Mouse (Mus musculus): ENCODE measurements around the gene Scyl1. TPM values are rescaled to one million over a fixed set of nuclear protein-coding genes. Genes with fewer than 3 reads are reported as not detected.

The Scyl1 gene
- polyA plus RNA-seq, 1 experiment from 2014 or later = 74.9 TPM

GRCm38 (mm10) chr19:5742241-5742641, 29.0 kb downstream of the Scyl1 start:
- H3K9me3 ChIP-seq = no peaks in the 10 kb centered on the region
- peak; percentile 67 for DNase-seq (ENCODE audit: low spot score)
- H3K27me3 ChIP-seq (replicated peaks; ENCODE audit: low read depth, poor library complexity, severe bottlenecking) = peaks cover 85% of the 10 kb centered on the region
- under 1% methylated on average over 32 of the region's 32 CpGs for WGBS
- H3K4me3 ChIP-seq = peak overlapping the region; percentile 69
- no peaks in the 10 kb centered on the region for H3K36me3 ChIP-seq (replicated peaks)
- H3K4me1 ChIP-seq = peaks cover 60% of the 10 kb centered on the region
- H3K27ac ChIP-seq (replicated peaks) = peak overlapping the region; percentile 85

- peak overlapping the region; percentile 85 for H3K27ac ChIP-seq (replicated peaks)
- peak; percentile 74 for DNase-seq (ENCODE audit: low spot score)
- peaks cover 80% of the 10 kb centered on the region for H3K27me3 ChIP-seq (replicated peaks; ENCODE audit: low read depth, poor library complexity, severe bottlenecking)
- peak overlapping the region; percentile 69 for H3K4me3 ChIP-seq
- H3K9me3 ChIP-seq = no peaks in the 10 kb centered on the region
- WGBS = under 1% methylated on average over 55 of the region's 55 CpGs
- no peaks in the 10 kb centered on the region for H3K36me3 ChIP-seq (replicated peaks)
- H3K4me1 ChIP-seq = peaks cover 55% of the 10 kb centered on the region
Observed at GRCm38 (mm10) chr19:5741641-5742240, 29.5 kb downstream of the Scyl1 start.

- Histone ChIP-seq H3K9me3 (no peaks in the 10 kb centered on the region), H3K36me3 (replicated peaks) (no peaks in the 10 kb centered on the region), H3K27me3 (replicated peaks; ENCODE audit: low read depth, poor library complexity, severe bottlenecking) (peaks cover 70% of the 10 kb centered on the region), H3K4me3 (peak within 1 kb of the TSS; percentile 69), H3K4me1 (peaks cover 44% of the 10 kb centered on the region), H3K27ac (replicated peaks) (peak within 1 kb of the TSS; percentile 85)
- 17% methylated on average over 13 of the region's 14 CpGs for WGBS
- no peak for DNase-seq (ENCODE audit: low spot score)
Observed at GRCm38 (mm10) chr19:5740320-5741317, 30.6 kb downstream of the Scyl1 start, which contains the start of gene Ltbp3. TSS of gene Ltbp3 (plus strand) at chr19:5740904.

GRCm38 (mm10) chr19:5739446-5739845, 31.8 kb downstream of the Scyl1 start:
- no peak overlapping the region for H3K27ac ChIP-seq (replicated peaks)
- H3K9me3 ChIP-seq = no peaks in the 10 kb centered on the region
- no peaks in the 10 kb centered on the region for H3K36me3 ChIP-seq (replicated peaks)
- peaks cover 63% of the 10 kb centered on the region for H3K27me3 ChIP-seq (replicated peaks; ENCODE audit: low read depth, poor library complexity, severe bottlenecking)
- H3K4me3 ChIP-seq = no peak overlapping the region
- H3K4me1 ChIP-seq = peaks cover 39% of the 10 kb centered on the region
- 59% methylated on average over 2 of the region's 2 CpGs for WGBS
- no peak for DNase-seq (ENCODE audit: low spot score)

- no peak overlapping the region for H3K27ac ChIP-seq (replicated peaks)
- WGBS = 81% methylated on average over 9 of the region's 9 CpGs
- H3K4me1 ChIP-seq = peaks cover 24% of the 10 kb centered on the region
- peaks cover 18% of the 10 kb centered on the region for H3K27me3 ChIP-seq (replicated peaks; ENCODE audit: low read depth, poor library complexity, severe bottlenecking)
- H3K36me3 ChIP-seq (replicated peaks) = peaks cover 7% of the 10 kb centered on the region
- H3K9me3 ChIP-seq = no peaks in the 10 kb centered on the region
- DNase-seq (ENCODE audit: low spot score) = no peak
- H3K4me3 ChIP-seq = no peak overlapping the region
Observed at GRCm38 (mm10) chr19:5734325-5734724, 36.9 kb downstream of the Scyl1 start.

GRCm38 (mm10) chr19:5731264-5731978, 39.8 kb downstream of the Scyl1 start:
- peak overlapping the region; percentile 79 for H3K27ac ChIP-seq (replicated peaks)
- H3K4me3 ChIP-seq = peak overlapping the region; percentile 97
- H3K36me3 ChIP-seq (replicated peaks) = peaks cover 16% of the 10 kb centered on the region
- peak; percentile 96 for DNase-seq (ENCODE audit: low spot score)
- under 1% methylated on average over 47 of the region's 47 CpGs for WGBS
- H3K4me1 ChIP-seq = peaks cover 48% of the 10 kb centered on the region
- H3K27me3 ChIP-seq (replicated peaks; ENCODE audit: low read depth, poor library complexity, severe bottlenecking) = peaks cover 17% of the 10 kb centered on the region
- H3K9me3 ChIP-seq = no peaks in the 10 kb centered on the region

GRCm38 (mm10) chr19:5730314-5731186, 40.7 kb downstream of the Scyl1 start:
- H3K27ac ChIP-seq (replicated peaks) = peak overlapping the region; percentile 79
- 75% methylated on average over 29 of the region's 29 CpGs for WGBS
- peak overlapping the region; percentile 97 for H3K4me3 ChIP-seq
- no peaks in the 10 kb centered on the region for H3K9me3 ChIP-seq
- DNase-seq (ENCODE audit: low spot score) = no peak
- H3K27me3 ChIP-seq (replicated peaks; ENCODE audit: low read depth, poor library complexity, severe bottlenecking) = peaks cover 16% of the 10 kb centered on the region
- H3K36me3 ChIP-seq (replicated peaks) = peaks cover 22% of the 10 kb centered on the region
- peaks cover 57% of the 10 kb centered on the region for H3K4me1 ChIP-seq

- peak within 1 kb of the TSS; percentile 99 for H3K27ac ChIP-seq (replicated peaks)
- H3K9me3 ChIP-seq = no peaks in the 10 kb centered on the region
- H3K36me3 ChIP-seq (replicated peaks) = peaks cover 33% of the 10 kb centered on the region
- H3K27me3 ChIP-seq (replicated peaks; ENCODE audit: low read depth, poor library complexity, severe bottlenecking) = peaks cover 12% of the 10 kb centered on the region
- DNase-seq (ENCODE audit: low spot score) = peak; percentile 92
- H3K4me1 ChIP-seq = peaks cover 68% of the 10 kb centered on the region
- under 1% methylated on average over 37 of the region's 37 CpGs for WGBS
- peak within 1 kb of the TSS; percentile 97 for H3K4me3 ChIP-seq
Observed at GRCm38 (mm10) chr19:5729444-5729815, 41.8 kb downstream of the Scyl1 start, which contains the start of gene Fam89b. TSS of gene Fam89b (minus strand) at chr19:5729653.

GRCm38 (mm10) chr19:5728631-5729443, 42.4 kb downstream of the Scyl1 start:
- 11% methylated on average over 37 of the region's 37 CpGs for WGBS
- Histone ChIP-seq H3K27me3 (replicated peaks; ENCODE audit: low read depth, poor library complexity, severe bottlenecking) (peaks cover 8% of the 10 kb centered on the region), H3K4me1 (peaks cover 74% of the 10 kb centered on the region), H3K4me3 (peak overlapping the region; percentile 97), H3K36me3 (replicated peaks) (peaks cover 39% of the 10 kb centered on the region), H3K9me3 (no peaks in the 10 kb centered on the region), H3K27ac (replicated peaks) (peak overlapping the region; percentile 99)
- no peak for DNase-seq (ENCODE audit: low spot score)

GRCm38 (mm10) chr19:5727701-5728100, 43.5 kb downstream of the Scyl1 start:
- Histone ChIP-seq H3K4me1 (peaks cover 75% of the 10 kb centered on the region), H3K36me3 (replicated peaks) (peaks cover 50% of the 10 kb centered on the region), H3K27ac (replicated peaks) (peak overlapping the region; percentile 31; the same call in 1 of the 2 replicates), H3K9me3 (no peaks in the 10 kb centered on the region), H3K4me3 (peak overlapping the region; percentile 97), H3K27me3 (replicated peaks; ENCODE audit: low read depth, poor library complexity, severe bottlenecking) (peaks cover 8% of the 10 kb centered on the region)
- 5% methylated on average over 14 of the region's 14 CpGs for WGBS
- peak; percentile 90 for DNase-seq (ENCODE audit: low spot score)
